Mouse (Mus musculus) lung, embryonic 16.5 days (tissue): Measurements from ENCODE around the gene Prep. TPM values are rescaled to one million over a fixed set of nuclear protein-coding genes. Genes with fewer than 3 reads are reported as not detected.
A peak's percentile ranks its signal among the peaks of the same experiment; 100 is the strongest.
"Not testable (repeated sequence)": the region's sequence is repeated elsewhere in the genome, so short reads cannot be mapped to it uniquely, and the experiment has no call there.

Source experiments
- ATAC-seq: fragments of 200-750 bp; cut with Nextera tagmentation; 2 replicates; pipeline ENCODE4 v1.8.0; 2017; ENCODE audit warnings: low read depth, mild to moderate bottlenecking, moderate library complexity
- H3K27ac ChIP-seq: fragments of 300-500 bp; sonication (generic); 2 replicates; pipeline ENCODE4 v1.5.1; 2014; ENCODE audit warnings: mild to moderate bottlenecking, control low read depth, low read length
- H3K27me3 ChIP-seq: fragments of 300-500 bp; sonication (generic); 2 replicates; pipeline ENCODE4 v1.6.1; 2014; ENCODE audit warnings: low read depth, low read length, mixed read lengths; ENCODE audit not compliant: control insufficient read depth, insufficient read depth
- H3K36me3 ChIP-seq: fragments of 300-500 bp; sonication (generic); 2 replicates; pipeline ENCODE4 v1.6.1; 2014; ENCODE audit warnings: low read length; ENCODE audit not compliant: control insufficient read depth, insufficient read depth
- H3K4me1 ChIP-seq: fragments of 300-500 bp; sonication (generic); replicated peaks from 2 replicates; pipeline ENCODE4 v1.6.1; 2014; ENCODE audit warnings: low read length, mixed read lengths; ENCODE audit not compliant: control insufficient read depth, insufficient read depth
- H3K4me2 ChIP-seq: fragments of 300-500 bp; sonication (generic); 2 replicates; pipeline ENCODE4 v1.6.1; 2014; ENCODE audit warnings: low read depth, low read length, control low read depth
- H3K4me3 ChIP-seq: fragments of 300-500 bp; sonication (generic); 2 replicates; pipeline ENCODE4 v1.5.1; 2014; ENCODE audit warnings: mild to moderate bottlenecking, low read length, control low read depth
- H3K9ac ChIP-seq: fragments of 300-500 bp; sonication (generic); 2 replicates; pipeline ENCODE4 v1.6.1; 2014; ENCODE audit warnings: low read length, control low read depth
- H3K9me3 ChIP-seq: fragments of 300-500 bp; sonication (generic); 2 replicates; pipeline ENCODE4 v1.6.1; 2016; ENCODE audit warnings: low read length; ENCODE audit not compliant: control insufficient read depth
- WGBS: fragments of 180-500 bp; shearing (Covaris S2); extraction: QIAGEN DNeasy Blood & Tissue Kit; methylation state at CpG from one replicate; pipeline ENCODE4 v1.1.7; 2014; 5-methylcytosine and 5-hydroxymethylcytosine counted together
- polyA plus RNA-seq: library from polyadenylated mRNA; unstranded; fragments of >200 nt; fragmentation: Nextera tagmentation; extraction: Ambion mirVana; gene quantifications from 2 replicates; pipeline ENCODE4 v1.2.1, GENCODE M21; 2015

Prep gene
- polyA plus RNA-seq, 1 experiment from 2014 or later = 37.1 TPM

DNA sequence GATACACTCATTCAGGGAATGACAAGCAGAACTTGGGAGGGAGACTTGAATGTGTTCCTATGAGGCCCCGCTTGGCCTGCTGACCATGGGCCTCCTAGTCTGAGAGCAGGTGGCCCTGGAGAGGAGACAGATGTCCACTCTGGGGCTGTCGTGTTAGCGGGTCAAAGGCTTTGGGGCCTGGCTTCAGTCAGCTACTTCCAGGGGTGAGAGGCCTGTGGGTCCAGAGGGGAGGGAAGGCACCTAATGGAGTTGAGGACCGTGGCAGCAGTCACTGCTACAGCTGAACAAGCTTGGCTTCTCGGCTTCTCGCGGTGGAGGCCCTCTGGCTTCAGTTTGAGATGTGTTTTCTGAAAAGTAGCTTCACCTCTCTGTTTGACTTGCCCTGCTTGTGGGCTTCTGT, 17.0 kb downstream of the Prep start:
- H3K9ac ChIP-seq, H3K36me3 ChIP-seq, H3K27me3 ChIP-seq, ATAC-seq, H3K4me2 ChIP-seq, H3K9me3 ChIP-seq, H3K27ac ChIP-seq, H3K4me3 ChIP-seq: not testable (repeated sequence)
- peaks cover 27% of the 10 kb centered on the region for H3K4me1 ChIP-seq
- 46% methylated on average over 7 of the region's 7 CpGs for WGBS

DNA sequence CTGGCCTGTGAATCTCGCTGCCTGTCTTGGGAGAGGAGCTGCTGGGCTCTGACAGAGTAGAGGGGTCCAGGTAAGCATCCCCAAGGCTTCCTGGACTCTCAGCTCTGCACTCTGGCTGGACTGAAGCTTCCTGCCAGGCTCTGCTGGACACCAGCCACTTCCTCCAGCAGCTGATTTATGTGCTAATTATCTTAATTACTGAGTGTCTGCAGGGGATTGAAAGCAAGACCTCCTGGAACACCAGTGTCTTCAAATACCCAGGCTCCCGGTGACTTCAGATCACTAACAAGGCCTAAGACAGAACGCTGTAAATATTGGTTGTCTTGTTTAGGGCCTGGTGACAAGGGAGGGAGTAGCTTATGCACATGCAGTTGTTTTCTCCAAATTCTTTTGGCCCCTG, 17.5 kb downstream of the Prep start:
- H3K9ac ChIP-seq = no peak overlapping the region
- H3K27ac ChIP-seq = no peak overlapping the region
- no peaks in the 10 kb centered on the region for H3K36me3 ChIP-seq
- no peaks in the 10 kb centered on the region for H3K9me3 ChIP-seq
- H3K27me3 ChIP-seq = no peaks in the 10 kb centered on the region
- no peak for ATAC-seq
- H3K4me1 ChIP-seq = peaks cover 26% of the 10 kb centered on the region
- H3K4me3 ChIP-seq = no peak overlapping the region
- 45% methylated on average over 3 of the region's 3 CpGs for WGBS
- no peak overlapping the region for H3K4me2 ChIP-seq

- no peaks in the 10 kb centered on the region for H3K9me3 ChIP-seq
- peaks cover 24% of the 10 kb centered on the region for H3K4me1 ChIP-seq
- no peak overlapping the region for H3K9ac ChIP-seq
- 72% methylated on average over 2 of the region's 2 CpGs for WGBS
- H3K4me3 ChIP-seq = no peak overlapping the region
- H3K27ac ChIP-seq = no peak overlapping the region
- no peak for ATAC-seq
- no peaks in the 10 kb centered on the region for H3K27me3 ChIP-seq
- H3K4me2 ChIP-seq = no peak overlapping the region
- no peaks in the 10 kb centered on the region for H3K36me3 ChIP-seq
These were observed 18.3 kb downstream of the Prep start for GRCm38 (mm10) chr10:45085315-45085714.

- H3K4me3 ChIP-seq = no peak overlapping the region
- no peaks in the 10 kb centered on the region for H3K36me3 ChIP-seq
- no peak overlapping the region for H3K27ac ChIP-seq
- WGBS = 50% methylated on average over 5 of the region's 5 CpGs
- no peak overlapping the region for H3K4me2 ChIP-seq
- H3K9ac ChIP-seq = no peak overlapping the region
- H3K9me3 ChIP-seq = no peaks in the 10 kb centered on the region
- H3K27me3 ChIP-seq = no peaks in the 10 kb centered on the region
- no peak for ATAC-seq
- H3K4me1 ChIP-seq = peaks cover 12% of the 10 kb centered on the region
These were observed 19.6 kb downstream of the Prep start for GRCm38 (mm10) chr10:45086637-45087036.

GRCm38 (mm10) chr10:45091462-45092079, 24.6 kb downstream of the Prep start:
- Histone ChIP-seq H3K9me3 (no peaks in the 10 kb centered on the region), H3K27ac (peak overlapping the region; percentile 78), H3K4me2 (no peak overlapping the region), H3K9ac (no peak overlapping the region), H3K4me1 (peaks cover 2% of the 10 kb centered on the region; the same call in 1 of the 2 replicates), H3K4me3 (no peak overlapping the region), H3K27me3 (no peaks in the 10 kb centered on the region), H3K36me3 (peaks cover 11% of the 10 kb centered on the region)
- peak; percentile 88 for ATAC-seq
- 54% methylated on average over 8 of the region's 8 CpGs for WGBS

DNA sequence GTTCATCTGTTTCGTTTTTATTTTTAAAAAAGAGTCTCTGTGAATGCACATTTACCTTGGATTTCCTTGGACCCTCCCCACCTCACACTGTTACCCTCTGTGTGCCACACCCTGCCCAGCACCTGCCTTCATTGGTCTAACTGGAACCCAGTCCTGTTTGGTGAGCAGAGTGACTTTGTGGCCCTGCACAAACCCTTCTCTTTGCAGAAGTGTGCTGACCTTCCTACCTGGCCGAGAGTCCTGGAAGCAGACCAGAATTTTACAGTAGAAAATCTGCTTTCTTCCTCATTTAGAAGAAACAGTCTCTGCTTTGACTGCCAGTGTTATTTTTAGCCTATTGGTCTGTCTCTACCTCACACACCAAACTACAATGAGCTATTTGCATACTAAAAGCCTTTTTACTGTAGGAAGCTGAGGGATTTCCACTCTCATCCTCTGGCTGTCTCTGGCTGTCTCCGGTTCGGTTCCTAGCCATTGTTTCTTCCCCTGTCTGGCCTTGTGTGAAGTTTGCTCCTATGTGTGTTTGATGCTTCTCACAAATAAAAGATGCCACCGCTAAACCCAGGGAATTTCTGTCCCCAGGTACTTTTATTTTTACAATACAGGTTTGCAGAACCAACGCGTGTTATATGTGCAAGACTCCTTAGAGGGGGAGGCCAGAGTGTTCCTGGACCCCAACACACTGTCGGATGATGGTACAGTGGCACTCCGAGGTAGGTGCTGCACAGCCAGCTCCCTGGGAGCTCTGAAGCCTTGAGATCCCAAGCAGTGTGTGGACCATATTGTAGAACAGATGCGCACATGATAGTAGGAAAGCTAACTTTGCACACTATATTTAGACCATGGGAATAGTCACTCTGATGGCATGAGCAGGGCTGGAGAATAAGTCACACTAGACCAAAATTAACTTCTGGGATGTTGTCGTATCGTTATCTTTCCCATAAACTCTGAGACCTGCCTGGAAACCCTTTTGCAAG, 25.4 kb downstream of the Prep start:
- no peak overlapping the region for H3K4me3 ChIP-seq
- peak; percentile 65 for ATAC-seq
- peak overlapping the region; percentile 77 for H3K27ac ChIP-seq
- WGBS = 85% methylated on average over 12 of the region's 12 CpGs
- H3K9ac ChIP-seq = 0 out of 2 replicates have a peak overlapping the region, but pooled peaks have one; percentile 2
- no peaks in the 10 kb centered on the region for H3K27me3 ChIP-seq
- H3K4me1 ChIP-seq = no peaks in the 10 kb centered on the region; the same call in 1 of the 2 replicates
- no peak overlapping the region for H3K4me2 ChIP-seq
- H3K36me3 ChIP-seq = peaks cover 16% of the 10 kb centered on the region
- H3K9me3 ChIP-seq = no peaks in the 10 kb centered on the region

DNA sequence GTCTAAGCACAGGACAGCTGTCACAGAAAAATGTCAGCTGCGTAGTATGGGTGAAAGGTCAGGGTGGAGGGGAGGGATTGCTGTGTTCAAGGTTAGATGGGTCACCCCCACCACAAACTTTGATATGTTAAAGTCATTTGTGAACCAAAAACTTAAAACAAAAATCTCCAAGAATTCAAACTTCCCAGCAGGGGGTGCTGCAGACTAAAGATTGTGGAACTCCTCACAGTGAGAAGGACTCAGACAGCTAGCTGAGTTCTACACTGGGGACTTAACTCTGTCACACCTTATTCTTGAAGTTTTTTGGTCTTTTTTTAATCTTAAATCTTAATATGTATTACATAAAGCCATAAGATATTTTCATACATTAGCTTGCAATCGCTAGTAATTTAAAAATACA, 31.7 kb downstream of the Prep start:
- Histone ChIP-seq H3K4me3 (no peak overlapping the region), H3K36me3 (peaks cover 34% of the 10 kb centered on the region), H3K27ac (no peak overlapping the region), H3K4me2 (no peak overlapping the region), H3K4me1 (no peaks in the 10 kb centered on the region), H3K27me3 (no peaks in the 10 kb centered on the region), H3K9ac (no peak overlapping the region), H3K9me3 (no peaks in the 10 kb centered on the region)
- ATAC-seq = no peak
- 92% methylated on average over 2 of the region's 2 CpGs for WGBS

DNA sequence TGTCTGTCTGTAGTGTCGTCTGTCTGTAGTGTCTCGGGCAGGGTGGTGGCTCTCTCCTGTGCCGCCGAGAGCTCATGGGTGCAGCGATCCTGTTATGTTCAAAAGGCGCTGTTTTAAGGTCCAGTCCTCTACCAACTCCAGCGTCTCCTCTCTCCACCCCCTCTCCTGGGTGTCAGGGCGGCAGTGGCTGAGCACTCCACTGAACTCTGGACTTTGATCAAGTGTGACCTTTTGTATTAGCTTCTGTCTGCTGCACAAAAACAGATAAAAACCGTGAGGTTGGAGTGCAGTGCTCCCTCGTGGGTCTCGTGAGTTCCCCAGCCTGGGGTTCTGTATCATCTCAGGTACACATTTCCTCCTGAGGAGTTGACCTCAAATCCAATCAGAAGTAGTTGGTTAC, 33.5 kb downstream of the Prep start:
- H3K27me3 ChIP-seq = no peaks in the 10 kb centered on the region
- H3K9ac ChIP-seq = no peak overlapping the region
- peaks cover 30% of the 10 kb centered on the region for H3K36me3 ChIP-seq
- H3K9me3 ChIP-seq = no peaks in the 10 kb centered on the region
- no peak overlapping the region for H3K4me3 ChIP-seq
- H3K4me1 ChIP-seq = peaks cover 4% of the 10 kb centered on the region
- ATAC-seq = no peak
- 78% methylated on average over 11 of the region's 11 CpGs for WGBS
- H3K4me2 ChIP-seq = no peak overlapping the region
- no peak overlapping the region for H3K27ac ChIP-seq

DNA sequence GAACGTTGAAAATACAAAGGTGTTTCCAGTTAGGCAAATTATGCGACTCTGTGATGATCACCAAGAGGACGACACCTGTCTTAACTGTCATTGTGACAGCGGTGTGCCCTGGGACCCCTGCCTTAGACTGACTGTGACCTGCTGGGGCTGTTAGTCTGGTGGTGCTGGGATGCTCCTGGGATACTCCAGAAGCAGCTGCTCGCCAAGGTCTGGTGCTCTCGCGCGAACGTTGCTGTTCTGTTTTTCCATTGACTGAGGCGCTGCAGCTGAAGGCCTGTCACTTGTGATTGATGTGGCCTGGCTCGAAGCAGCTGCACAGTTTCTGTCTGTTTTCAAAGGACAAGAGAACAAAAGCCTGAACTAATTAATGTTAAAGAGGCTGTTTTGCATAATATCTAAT, 36.2 kb downstream of the Prep start:
- Histone ChIP-seq H3K27ac (no peak overlapping the region), H3K9me3 (no peaks in the 10 kb centered on the region), H3K9ac (no peak overlapping the region), H3K4me1 (peaks cover 4% of the 10 kb centered on the region), H3K27me3 (no peaks in the 10 kb centered on the region), H3K4me2 (no peak overlapping the region), H3K4me3 (no peak overlapping the region), H3K36me3 (peaks cover 16% of the 10 kb centered on the region)
- 46% methylated on average over 11 of the region's 11 CpGs for WGBS
- no peak for ATAC-seq
